Mouse (Mus musculus) liver, embryonic 14.5 days (tissue): ENCODE data around the gene Rad51b.

Experiments used
- CTCF ChIP-seq: IDR thresholded peaks from 2 replicates; pipeline ENCODE4 v1.5.1; 2016; ENCODE audit warnings: antibody characterized with exemption, low read depth, control low read depth
- EP300 ChIP-seq: IDR thresholded peaks from 2 replicates; pipeline ENCODE4 v1.6.1; 2016; ENCODE audit warnings: antibody characterized with exemption, low read depth

GRCm38 (mm10) chr12:79442126-79442525 is 145.0 kb downstream of the Rad51b start:
- no peak for TF ChIP-seq CTCF
- TF ChIP-seq EP300 = no peak
